Mouse (Mus musculus): ENCODE measurements around the gene Abhd14b. TPM values are rescaled to one million over a fixed set of nuclear protein-coding genes. Genes with fewer than 3 reads are reported as not detected.

Abhd14b gene
- polyA plus RNA-seq, 1 experiment from 2014 or later: 6.6 TPM

- Histone ChIP-seq H3K4me3 (ENCODE audit: control insufficient read depth in 1 of 2, insufficient read depth in 1 of 2, low read depth in 1 of 2, low read length in 2 of 2) (no peak overlapping the region), H3K9ac (ENCODE audit: low read length) (peak overlapping the region; percentile 1; the same call in 1 of the 2 replicates), H3K27me3 (ENCODE audit: control insufficient read depth, insufficient read depth, low read length) (no peaks in the 10 kb centered on the region), H3K4me1 (ENCODE audit: control insufficient read depth in 2 of 2, insufficient read depth in 2 of 2, low read length in 2 of 2) (peaks cover 39 to 53% of the 10 kb centered on the region in 2 experiments), H3K4me2 (ENCODE audit: low read length) (peak overlapping the region; percentile 12; the same call in 1 of the 2 replicates), H3K27ac (replicated peaks in 1 of 2; ENCODE audit: control insufficient read depth in 1 of 2, insufficient read depth in 1 of 2, low read depth in 2 of 2, low read length in 2 of 2) (peak overlapping the region; percentile 40 to 75), H3K36me3 (ENCODE audit: control insufficient read depth, insufficient read depth, low read length) (no peaks in the 10 kb centered on the region), H3K9me3 (ENCODE audit: control insufficient read depth, low read length) (no peaks in the 10 kb centered on the region)
- 0 out of 2 replicates have a peak, but pooled peaks have one; percentile 33 for ATAC-seq (ENCODE audit: insufficient number of reproducible peaks, insufficient read depth, low FRiP score, low read depth)
- 12% methylated on average over 8 of the region's 8 CpGs for WGBS
Observed at GRCm38 (mm10) chr9:106406443-106407078, 40.7 kb upstream of the Abhd14b start.

GRCm38 (mm10) chr9:106409096-106409495 is 38.2 kb upstream of the Abhd14b start:
- H3K27ac ChIP-seq (replicated peaks in 1 of 2; ENCODE audit: control insufficient read depth in 1 of 2, insufficient read depth in 1 of 2, low read depth in 2 of 2, low read length in 2 of 2): 0 out of 4 replicates have a peak overlapping the region, but pooled peaks of 1 of the 2 experiments have one; percentile 19
- WGBS: 94% methylated on average over 4 of the region's 4 CpGs
- no peak for ATAC-seq (ENCODE audit: insufficient number of reproducible peaks, insufficient read depth, low FRiP score, low read depth)

GRCm38 (mm10) chr9:106410086-106410650 is 37.1 kb upstream of the Abhd14b start:
- no peak overlapping the region for H3K4me3 ChIP-seq (ENCODE audit: control insufficient read depth in 1 of 2, insufficient read depth in 1 of 2, low read depth in 1 of 2, low read length in 2 of 2)
- 88% methylated on average over 2 of the region's 2 CpGs for WGBS

More at GRCm38 (mm10) chr9:106409096-106409495, 38.2 kb upstream of the Abhd14b start:
- Histone ChIP-seq H3K9me3 (ENCODE audit: control insufficient read depth, low read length) (no peaks in the 10 kb centered on the region), H3K27me3 (ENCODE audit: control insufficient read depth, insufficient read depth, low read length) (no peaks in the 10 kb centered on the region), H3K4me2 (ENCODE audit: low read length) (no peak overlapping the region), H3K9ac (ENCODE audit: low read length) (no peak overlapping the region), H3K4me3 (ENCODE audit: control insufficient read depth in 1 of 2, insufficient read depth in 1 of 2, low read depth in 1 of 2, low read length in 2 of 2) (no peak overlapping the region), H3K4me1 (ENCODE audit: control insufficient read depth in 2 of 2, insufficient read depth in 2 of 2, low read length in 2 of 2) (peaks cover 30 to 44% of the 10 kb centered on the region in 2 experiments), H3K36me3 (ENCODE audit: control insufficient read depth, insufficient read depth, low read length) (no peaks in the 10 kb centered on the region)

GRCm38 (mm10) chr9:106411091-106411594 is 36.1 kb upstream of the Abhd14b start:
- H3K9ac ChIP-seq (ENCODE audit: low read length): no peak overlapping the region
- H3K27ac ChIP-seq (replicated peaks in 1 of 2; ENCODE audit: control insufficient read depth in 1 of 2, insufficient read depth in 1 of 2, low read depth in 2 of 2, low read length in 2 of 2): no peak overlapping the region
- no peaks in the 10 kb centered on the region for H3K9me3 ChIP-seq (ENCODE audit: control insufficient read depth, low read length)
- no peak for ATAC-seq (ENCODE audit: insufficient number of reproducible peaks, insufficient read depth, low FRiP score, low read depth)
- peaks cover 20 to 32% of the 10 kb centered on the region in 2 experiments for H3K4me1 ChIP-seq (ENCODE audit: control insufficient read depth in 2 of 2, insufficient read depth in 2 of 2, low read length in 2 of 2)
- H3K27me3 ChIP-seq (ENCODE audit: control insufficient read depth, insufficient read depth, low read length): no peaks in the 10 kb centered on the region
- no peak overlapping the region for H3K4me3 ChIP-seq (ENCODE audit: control insufficient read depth in 1 of 2, insufficient read depth in 1 of 2, low read depth in 1 of 2, low read length in 2 of 2)
- 52% methylated on average over 9 of the region's 9 CpGs for WGBS
- no peak overlapping the region for H3K4me2 ChIP-seq (ENCODE audit: low read length)
- H3K36me3 ChIP-seq (ENCODE audit: control insufficient read depth, insufficient read depth, low read length): no peaks in the 10 kb centered on the region

More at GRCm38 (mm10) chr9:106410086-106410650, 37.1 kb upstream of the Abhd14b start:
- H3K4me1 ChIP-seq (ENCODE audit: control insufficient read depth in 2 of 2, insufficient read depth in 2 of 2, low read length in 2 of 2): peaks cover 28 to 38% of the 10 kb centered on the region in 2 experiments
- H3K36me3 ChIP-seq (ENCODE audit: control insufficient read depth, insufficient read depth, low read length): no peaks in the 10 kb centered on the region
- no peaks in the 10 kb centered on the region for H3K27me3 ChIP-seq (ENCODE audit: control insufficient read depth, insufficient read depth, low read length)
- no peak for ATAC-seq (ENCODE audit: insufficient number of reproducible peaks, insufficient read depth, low FRiP score, low read depth)
- H3K9me3 ChIP-seq (ENCODE audit: control insufficient read depth, low read length): no peaks in the 10 kb centered on the region
- no peak overlapping the region for H3K4me2 ChIP-seq (ENCODE audit: low read length)
- no peak overlapping the region for H3K27ac ChIP-seq (replicated peaks in 1 of 2; ENCODE audit: control insufficient read depth in 1 of 2, insufficient read depth in 1 of 2, low read depth in 2 of 2, low read length in 2 of 2)
- H3K9ac ChIP-seq (ENCODE audit: low read length): no peak overlapping the region; the same call in 1 of the 2 replicates

- Histone ChIP-seq H3K36me3 (ENCODE audit: control insufficient read depth, insufficient read depth, low read length) (no peaks in the 10 kb centered on the region), H3K27me3 (ENCODE audit: control insufficient read depth, insufficient read depth, low read length) (no peaks in the 10 kb centered on the region), H3K27ac (replicated peaks in 1 of 2; ENCODE audit: control insufficient read depth in 1 of 2, insufficient read depth in 1 of 2, low read depth in 2 of 2, low read length in 2 of 2) (no peak overlapping the region), H3K9me3 (ENCODE audit: control insufficient read depth, low read length) (no peaks in the 10 kb centered on the region), H3K4me2 (ENCODE audit: low read length) (no peak overlapping the region), H3K4me3 (ENCODE audit: control insufficient read depth in 1 of 2, insufficient read depth in 1 of 2, low read depth in 1 of 2, low read length in 2 of 2) (no peak overlapping the region), H3K9ac (ENCODE audit: low read length) (no peak overlapping the region), H3K4me1 (ENCODE audit: control insufficient read depth in 2 of 2, insufficient read depth in 2 of 2, low read length in 2 of 2) (peaks cover 14 to 26% of the 10 kb centered on the region in 2 experiments)
- no peak for ATAC-seq (ENCODE audit: insufficient number of reproducible peaks, insufficient read depth, low FRiP score, low read depth)
- 46% methylated on average over 6 of the region's 6 CpGs for WGBS
Observed at GRCm38 (mm10) chr9:106411729-106412128, 35.5 kb upstream of the Abhd14b start.

GRCm38 (mm10) chr9:106412210-106412609 is 35.0 kb upstream of the Abhd14b start:
- no peak overlapping the region for H3K4me3 ChIP-seq (ENCODE audit: control insufficient read depth in 1 of 2, insufficient read depth in 1 of 2, low read depth in 1 of 2, low read length in 2 of 2)
- H3K27ac ChIP-seq (replicated peaks in 1 of 2; ENCODE audit: control insufficient read depth in 1 of 2, insufficient read depth in 1 of 2, low read depth in 2 of 2, low read length in 2 of 2): no peak overlapping the region
- no peaks in the 10 kb centered on the region for H3K27me3 ChIP-seq (ENCODE audit: control insufficient read depth, insufficient read depth, low read length)
- no peak for ATAC-seq (ENCODE audit: insufficient number of reproducible peaks, insufficient read depth, low FRiP score, low read depth)
- no peaks in the 10 kb centered on the region for H3K36me3 ChIP-seq (ENCODE audit: control insufficient read depth, insufficient read depth, low read length)
- no peak overlapping the region for H3K4me2 ChIP-seq (ENCODE audit: low read length)
- H3K9ac ChIP-seq (ENCODE audit: low read length): no peak overlapping the region
- WGBS: 80% methylated on average over 3 of the region's 3 CpGs
- peaks cover 14 to 26% of the 10 kb centered on the region in 2 experiments for H3K4me1 ChIP-seq (ENCODE audit: control insufficient read depth in 2 of 2, insufficient read depth in 2 of 2, low read length in 2 of 2)
- H3K9me3 ChIP-seq (ENCODE audit: control insufficient read depth, low read length): no peaks in the 10 kb centered on the region

GRCm38 (mm10) chr9:106413606-106414005 is 33.7 kb upstream of the Abhd14b start:
- Histone ChIP-seq H3K4me2 (ENCODE audit: low read length) (no peak overlapping the region), H3K27me3 (ENCODE audit: control insufficient read depth, insufficient read depth, low read length) (no peaks in the 10 kb centered on the region), H3K9me3 (ENCODE audit: control insufficient read depth, low read length) (no peaks in the 10 kb centered on the region), H3K27ac (replicated peaks in 1 of 2; ENCODE audit: control insufficient read depth in 1 of 2, insufficient read depth in 1 of 2, low read depth in 2 of 2, low read length in 2 of 2) (no peak overlapping the region), H3K9ac (ENCODE audit: low read length) (no peak overlapping the region), H3K36me3 (ENCODE audit: control insufficient read depth, insufficient read depth, low read length) (no peaks in the 10 kb centered on the region), H3K4me1 (ENCODE audit: control insufficient read depth in 2 of 2, insufficient read depth in 2 of 2, low read length in 2 of 2) (peaks cover 24 to 35% of the 10 kb centered on the region in 2 experiments), H3K4me3 (ENCODE audit: control insufficient read depth in 1 of 2, insufficient read depth in 1 of 2, low read depth in 1 of 2, low read length in 2 of 2) (no peak overlapping the region)
- WGBS: 84% methylated on average over 5 of the region's 5 CpGs
- ATAC-seq (ENCODE audit: insufficient number of reproducible peaks, insufficient read depth, low FRiP score, low read depth): no peak

Data from heart, embryonic 14.5 days (tissue).